Mouse (Mus musculus) thymus, adult 2 months (tissue): Measurements from ENCODE around the gene Trappc2l. TPM values are rescaled to one million over a fixed set of nuclear protein-coding genes. Genes with fewer than 3 reads are reported as not detected.

Experiments
- DNase-seq: peaks from one replicate; pipeline ENCODE4 v3.0.0; 2021
- H3K27ac ChIP-seq: fragments of 200-500 bp; 2 replicates; pipeline ENCODE4 v1.5.1; 2012; ENCODE audit warnings: low read length, control low read depth; ENCODE audit not compliant: control insufficient read depth, insufficient read depth
- H3K27me3 ChIP-seq: fragments of 200-500 bp; 2 replicates; pipeline ENCODE4 v1.6.1; 2012; ENCODE audit warnings: mild to moderate bottlenecking, low read length, moderate library complexity, mixed read lengths; ENCODE audit not compliant: control insufficient read depth, insufficient read depth
- H3K36me3 ChIP-seq: fragments of 200-500 bp; 2 replicates; pipeline ENCODE4 v1.6.1; 2012; ENCODE audit warnings: mild to moderate bottlenecking, low read length, moderate library complexity; ENCODE audit not compliant: control insufficient read depth, insufficient read depth
- H3K4me1 ChIP-seq: fragments of 200-500 bp; replicated peaks from 2 replicates; pipeline ENCODE4 v1.6.1; 2012; ENCODE audit warnings: low read length; ENCODE audit not compliant: control insufficient read depth, insufficient read depth
- H3K4me3 ChIP-seq: fragments of 200-500 bp; 2 replicates; pipeline ENCODE4 v1.5.1; 2012; ENCODE audit warnings: mild to moderate bottlenecking, low read length, control low read depth, moderate library complexity; ENCODE audit not compliant: control insufficient read depth, insufficient read depth
- CTCF ChIP-seq: fragments of 200-500 bp; IDR thresholded peaks from 2 replicates; pipeline ENCODE4 v1.5.1; 2012; ENCODE audit warnings: mild to moderate bottlenecking, control low read depth, low read length, moderate library complexity, borderline replicate concordance; ENCODE audit not compliant: control insufficient read depth, poor library complexity, insufficient read depth; ENCODE audit errors: extremely low read depth
- POLR2A ChIP-seq: fragments of 200-500 bp; IDR thresholded peaks from 2 replicates; pipeline ENCODE4 v1.6.1; 2012; ENCODE audit warnings: mild to moderate bottlenecking, low read length, control low read depth, moderate library complexity; ENCODE audit not compliant: control insufficient read depth, poor library complexity, insufficient read depth; ENCODE audit errors: extremely low read depth
- WGBS: fragments of 180-500 bp; shearing (Covaris S2); methylation state at CpG from one replicate; pipeline ENCODE4 v1.1.7; 2018; 5-methylcytosine and 5-hydroxymethylcytosine counted together
- polyA plus RNA-seq: library from polyadenylated mRNA; depleted of rRNA; stranded (reverse); fragments of >200 nt; gene quantifications from 2 replicates; pipeline ENCODE4 v1.2.3, GENCODE M21; 2012

Trappc2l gene
- polyA plus RNA-seq, 1 experiment = 133 TPM

DNA sequence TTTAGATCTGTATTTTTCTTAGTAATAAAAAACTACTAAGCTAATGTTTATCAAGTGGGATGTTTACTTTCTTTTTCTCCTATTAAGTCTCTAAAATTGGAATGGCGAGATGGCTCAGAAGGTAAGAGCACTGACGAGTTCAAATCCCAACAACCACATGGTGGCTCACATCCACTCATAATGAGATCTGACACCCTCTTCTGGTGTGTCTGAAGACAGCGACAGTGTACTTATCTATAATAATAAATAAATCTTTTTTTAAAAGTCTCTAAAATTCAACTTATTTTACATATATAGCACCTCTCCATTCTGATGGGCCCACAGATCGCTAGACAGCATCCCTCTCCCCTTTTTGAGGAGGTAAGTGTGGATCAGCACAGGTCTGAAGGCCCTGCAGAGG lies 1.2 kb upstream of the Trappc2l start:
- TF ChIP-seq CTCF (no peak), POLR2A (no peak)
- H3K4me3 ChIP-seq = no peak overlapping the region
- H3K4me1 ChIP-seq = peaks cover 2% of the 10 kb centered on the region; the same call in 1 of the 2 replicates
- 74% methylated on average over 4 of the region's 4 CpGs for WGBS
- no peaks in the 10 kb centered on the region for H3K36me3 ChIP-seq
- DNase-seq = no peak
- H3K27ac ChIP-seq = no peak overlapping the region
- H3K27me3 ChIP-seq = no peaks in the 10 kb centered on the region

DNA sequence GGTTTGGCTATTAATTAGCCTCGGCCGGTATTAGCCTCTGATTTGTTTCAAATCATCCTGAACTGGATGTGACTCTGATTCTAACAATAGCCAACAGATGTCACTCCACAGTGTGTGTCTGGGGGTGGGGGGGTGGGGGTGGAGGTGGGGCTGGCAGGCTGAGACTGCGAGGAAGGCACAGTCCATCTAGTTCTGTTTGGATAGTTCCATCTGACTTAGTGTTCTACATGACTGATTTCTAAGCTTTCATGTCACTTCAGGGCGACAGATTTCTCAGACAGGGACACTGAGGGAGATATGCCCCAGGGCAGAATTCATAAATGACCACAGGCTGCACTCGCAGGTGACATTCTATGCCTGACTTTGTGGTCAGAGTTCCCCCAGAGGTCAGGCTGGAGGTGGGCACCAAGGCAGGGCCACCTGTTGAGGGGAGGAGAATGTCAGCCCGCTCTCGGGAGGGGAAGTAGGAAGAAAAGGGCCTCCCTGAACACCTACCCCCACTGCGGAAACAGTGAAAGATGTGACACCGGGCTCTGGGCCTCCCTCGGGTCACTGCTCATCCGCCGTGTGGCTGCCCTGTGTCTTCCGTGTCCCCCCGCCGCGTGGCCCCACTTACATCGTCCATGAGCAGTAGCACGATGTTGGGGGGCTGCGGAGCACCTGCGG lies 695 bp upstream of the Trappc2l start:
- Histone ChIP-seq H3K4me1 (peaks cover 2% of the 10 kb centered on the region; the same call in 1 of the 2 replicates), H3K27ac (no peak overlapping the region), H3K36me3 (no peaks in the 10 kb centered on the region), H3K27me3 (no peaks in the 10 kb centered on the region), H3K4me3 (peak overlapping the region; percentile 73)
- no peak for DNase-seq
- 8% methylated on average over 20 of the region's 20 CpGs for WGBS
- TF ChIP-seq POLR2A = no peak
- TF ChIP-seq CTCF = no peak

DNA sequence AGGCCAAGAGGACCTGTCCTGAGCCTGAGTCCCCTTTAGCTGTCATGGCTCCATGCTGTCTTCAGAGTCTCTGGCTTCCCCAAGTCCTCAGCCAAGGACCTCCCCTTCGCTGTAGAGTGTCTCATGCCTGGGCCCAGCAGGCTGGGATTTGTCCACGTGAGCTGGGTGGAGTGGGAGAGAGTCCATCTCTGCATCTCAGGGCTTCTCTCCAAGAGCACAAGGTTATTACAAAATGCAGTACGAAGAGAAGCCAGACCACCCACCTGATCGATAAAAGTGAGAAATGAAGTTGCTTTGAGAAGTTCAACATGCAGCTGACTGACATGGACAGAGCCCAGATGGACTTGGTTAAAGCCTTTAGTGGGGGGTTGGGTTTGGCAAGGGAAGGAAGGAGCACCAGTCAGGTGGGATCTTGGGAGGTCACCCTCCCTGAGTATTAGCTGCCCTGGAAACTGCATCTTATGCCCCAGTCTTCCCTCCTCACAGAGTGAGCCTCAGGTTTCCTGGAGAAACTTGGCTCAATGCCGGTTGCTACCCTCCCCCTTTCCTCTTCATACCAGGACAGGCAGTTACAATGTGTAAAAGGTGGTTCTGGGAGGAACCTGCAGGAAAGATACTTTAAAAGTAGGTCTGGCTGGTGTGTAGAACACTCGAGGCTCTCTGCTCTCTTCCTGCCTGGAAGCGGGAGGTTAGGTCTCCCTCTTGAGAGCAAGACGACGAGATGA lies 4.9 kb downstream of the Trappc2l start:
- H3K4me1 ChIP-seq = 0 out of 2 replicates have a peak, but pooled peaks cover 5% of the 10 kb centered on the region

DNA sequence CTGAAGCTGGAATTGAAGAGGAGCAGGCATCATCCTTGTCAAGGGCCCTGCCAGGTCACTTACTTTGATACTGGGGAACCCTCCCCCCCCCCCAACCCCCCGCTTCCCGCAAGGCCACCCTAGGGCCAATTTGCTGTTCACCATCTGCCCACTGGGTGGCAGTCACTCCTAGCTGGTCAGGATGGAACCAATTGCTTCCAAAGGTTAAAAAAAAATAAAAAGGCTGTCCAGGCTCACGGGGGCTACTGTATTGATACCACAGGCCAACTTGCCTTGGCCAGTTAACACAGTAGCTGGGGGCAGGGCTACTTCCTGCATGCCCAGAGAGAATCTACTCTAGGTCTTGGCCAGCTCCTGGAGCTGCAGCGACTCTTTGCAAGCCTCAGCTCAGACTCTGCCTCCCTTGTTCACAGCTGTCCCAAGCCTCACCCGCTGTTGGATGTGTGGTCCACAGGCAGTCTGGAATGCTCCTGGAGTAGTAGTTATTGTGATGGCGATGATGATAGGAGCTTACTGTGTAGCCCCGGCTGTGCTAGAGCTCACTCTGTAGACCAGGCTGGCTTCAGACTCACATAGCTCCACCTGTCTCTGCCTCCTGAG lies 6.6 kb downstream of the Trappc2l start:
- TF ChIP-seq POLR2A (no peak), CTCF (no peak)
- Histone ChIP-seq H3K4me3 (no peak overlapping the region), H3K27me3 (no peaks in the 10 kb centered on the region; the same call in 1 of the 2 replicates), H3K27ac (no peak overlapping the region), H3K4me1 (0 out of 2 replicates have a peak, but pooled peaks cover 2% of the 10 kb centered on the region), H3K36me3 (no peaks in the 10 kb centered on the region)
- peak; percentile 81 for DNase-seq
- WGBS = 68% methylated on average over 5 of the region's 7 CpGs

More for the DNA sequence above, 4.9 kb downstream of the Trappc2l start:
- no peaks in the 10 kb centered on the region; the same call in 1 of the 2 replicates for H3K27me3 ChIP-seq
- H3K27ac ChIP-seq = no peak overlapping the region
- no peak for DNase-seq
- no peak for TF ChIP-seq POLR2A
- TF ChIP-seq CTCF = no peak
- no peak overlapping the region for H3K4me3 ChIP-seq
- 83% methylated on average over 9 of the region's 9 CpGs for WGBS
- H3K36me3 ChIP-seq = no peaks in the 10 kb centered on the region

DNA sequence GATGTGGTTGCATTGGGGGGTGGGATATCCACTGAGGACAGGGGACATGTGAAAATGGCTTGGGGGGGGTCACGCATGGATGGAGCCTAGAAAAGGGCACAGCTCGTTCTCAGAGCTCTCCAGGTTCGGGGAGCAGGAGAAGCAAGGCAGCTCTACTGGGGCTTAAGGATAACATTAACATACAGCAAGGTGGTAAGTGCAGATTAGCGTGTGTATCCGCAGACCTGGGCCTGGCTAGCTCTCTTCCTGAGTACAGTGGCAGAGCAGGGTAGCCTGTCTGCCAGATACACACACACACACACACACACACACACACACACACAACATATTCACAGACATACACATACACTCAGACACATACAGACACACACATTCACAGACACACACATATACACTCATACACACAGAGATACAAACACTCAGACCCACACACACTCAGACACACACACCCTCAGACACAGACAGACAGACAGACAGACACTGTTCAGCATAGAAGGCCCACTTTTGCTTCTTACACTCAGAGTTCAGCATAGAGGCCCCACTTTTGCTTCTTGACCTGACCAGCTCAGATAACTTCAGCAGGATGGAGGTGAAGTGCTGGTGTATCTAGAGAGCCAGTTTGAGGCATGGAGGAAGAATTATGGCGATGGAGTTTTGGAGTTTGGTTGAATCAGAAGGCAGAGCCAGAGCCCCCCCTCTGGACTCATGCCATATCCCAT lies 7.4 kb downstream of the Trappc2l start:
- WGBS = 89% methylated on average over 6 of the region's 6 CpGs
- no peak overlapping the region for H3K27ac ChIP-seq
- no peak for DNase-seq
- TF ChIP-seq POLR2A = no peak
- TF ChIP-seq CTCF = no peak
- no peaks in the 10 kb centered on the region; the same call in 1 of the 2 replicates for H3K27me3 ChIP-seq
- H3K36me3 ChIP-seq = no peaks in the 10 kb centered on the region
- H3K4me1 ChIP-seq = 0 out of 2 replicates have a peak, but pooled peaks cover 2% of the 10 kb centered on the region
- no peak overlapping the region for H3K4me3 ChIP-seq

DNA sequence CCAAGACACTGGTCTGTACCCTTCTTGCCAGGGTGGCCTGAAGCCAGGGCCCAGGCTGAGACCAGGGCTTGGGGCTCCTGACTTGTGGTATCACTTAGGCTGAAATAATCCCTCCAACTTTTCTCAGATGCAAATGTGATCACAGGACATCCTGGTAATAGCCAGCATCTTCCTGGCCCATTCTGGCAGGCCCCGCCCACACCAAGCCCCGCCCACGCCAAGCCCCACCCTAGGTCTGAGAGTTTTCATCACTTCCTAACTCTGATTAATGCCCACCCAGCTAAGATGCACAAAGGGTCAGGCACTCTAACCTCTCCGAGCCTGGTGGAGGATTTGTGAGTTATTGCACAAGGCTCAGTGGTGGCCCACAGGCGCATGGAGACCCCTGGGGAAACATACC lies 9.0 kb downstream of the Trappc2l start:
- DNase-seq = no peak
- no peak overlapping the region for H3K4me3 ChIP-seq
- no peaks in the 10 kb centered on the region for H3K36me3 ChIP-seq
- H3K27me3 ChIP-seq = no peaks in the 10 kb centered on the region; the same call in 1 of the 2 replicates
- WGBS = 81% methylated on average over 5 of the region's 5 CpGs
- H3K27ac ChIP-seq = no peak overlapping the region
- 0 out of 2 replicates have a peak, but pooled peaks cover 2% of the 10 kb centered on the region for H3K4me1 ChIP-seq
- TF ChIP-seq CTCF = no peak
- no peak for TF ChIP-seq POLR2A
